In the genomic region with DNA sequence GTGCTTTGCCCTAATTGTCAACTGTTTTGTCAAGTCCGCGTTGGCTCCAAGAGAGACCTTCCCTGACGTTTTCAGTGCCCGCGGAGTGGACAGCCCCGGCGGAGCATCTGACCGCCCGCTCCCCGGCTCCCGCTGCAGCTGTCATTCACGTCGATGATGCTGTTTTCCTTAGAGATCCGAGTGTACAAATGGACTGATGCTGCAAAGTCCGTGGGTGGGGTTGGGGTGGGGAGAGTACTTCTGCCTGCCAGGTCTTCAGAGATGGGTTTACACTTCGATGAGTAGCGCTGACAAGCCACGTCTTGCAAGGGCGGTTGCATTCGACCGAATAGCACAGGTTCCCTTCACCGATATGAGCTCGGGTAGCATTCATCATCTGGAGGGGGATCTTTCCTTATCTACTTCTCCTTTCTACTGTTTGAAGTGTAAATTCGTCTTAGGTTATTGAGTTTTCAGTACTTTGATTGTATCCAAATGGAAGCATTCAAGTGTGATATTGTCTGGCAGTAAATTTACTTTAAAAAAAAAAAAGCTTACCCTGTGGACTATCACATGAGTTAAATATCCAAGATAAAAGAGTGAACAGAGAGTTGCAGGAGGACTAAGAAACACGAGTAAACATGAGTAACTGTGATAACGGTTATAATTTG, we compare ENCODE assay signal across 8 mouse cellular contexts. TPM values are rescaled to one million over a fixed set of nuclear protein-coding genes. Genes with fewer than 3 reads are reported as not detected.
DNase-seq lines count a peak whose midpoint lies in the region; ATAC-seq and TF ChIP-seq lines count a peak whose summit lies in the region.

No protein-coding gene starts in this region.

- no peak for TF ChIP-seq CTCF in heart, adult 2 months (IDR thresholded peaks at IDR 0.05)

- no peak; the same call in 1 of the 2 replicates for ATAC-seq in forebrain, embryonic 15.5 days (replicated peaks)
- ATAC-seq in liver, embryonic 16.5 days (ENCODE audit: low read depth) = peak; percentile 32

- H3K36me3 ChIP-seq in heart, adult 2 months (ENCODE audit: control insufficient read depth, insufficient read depth, low read length) = 0 out of 2 replicates have a peak, but pooled peaks cover 2% of the 10 kb centered on the region
- no peaks in the 10 kb centered on the region for H3K36me3 ChIP-seq in forebrain, embryonic 15.5 days
- no peaks in the 10 kb centered on the region for H3K36me3 ChIP-seq in liver, embryonic 16.5 days (ENCODE audit: control insufficient read depth, insufficient read depth)

- peak overlapping the region; percentile 100 for H3K27ac ChIP-seq in heart, adult 2 months
- H3K27ac ChIP-seq in forebrain, embryonic 15.5 days (replicated peaks) = peak overlapping the region; percentile 95
- peak overlapping the region; percentile 85 for H3K27ac ChIP-seq in liver, embryonic 16.5 days (ENCODE audit: low read length)

- H3K9me3 ChIP-seq in forebrain, embryonic 15.5 days = no peaks in the 10 kb centered on the region
- H3K9me3 ChIP-seq in liver, embryonic 16.5 days (replicated peaks; ENCODE audit: control insufficient read depth, low read length) = no peaks in the 10 kb centered on the region

- intact Hi-C loops in heart, adult 2 months (cut with DNase I) = loop anchor here (1.0 to 2.0 kb wide), 2 partner anchors 21 to 35 kb away; partner anchors contain the start of gene Zbtb14

- peak overlapping the region; percentile 69 for H3K4me2 ChIP-seq in forebrain, embryonic 15.5 days (replicated peaks)
- peak overlapping the region; percentile 81 for H3K4me2 ChIP-seq in liver, embryonic 16.5 days (ENCODE audit: low read depth, low read length)

- no peak for TF ChIP-seq POLR2A in heart, adult 2 months (IDR thresholded peaks at IDR 0.05; ENCODE audit: insufficient read depth, low read depth, low read length)

- WGBS in heart, adult 2 months = 3% methylated on average over 26 of the region's 26 CpGs
- WGBS in forebrain, embryonic 15.5 days = 4% methylated on average over 26 of the region's 26 CpGs
- WGBS in liver, embryonic 16.5 days (ENCODE audit: insufficient replicate concordance) = 2% methylated on average over 26 of the region's 26 CpGs

- DNase-seq in heart, adult 2 months = no peak
- DNase-seq in heart, adult 18-20 months = no peak
- DNase-seq in ES-CJ7 (ENCODE audit: low read depth, low spot score) = peak; percentile 14
- DNase-seq in adrenal gland, postnatal 14 days = no peak
- DNase-seq in cerebellum, adult 9-11 months = no peak
- DNase-seq in thymus, postnatal 4 days = no peak

- H3K27me3 ChIP-seq in heart, adult 2 months (ENCODE audit: control insufficient read depth, insufficient read depth, low read length) = no peaks in the 10 kb centered on the region
- no peaks in the 10 kb centered on the region for H3K27me3 ChIP-seq in forebrain, embryonic 15.5 days
- H3K27me3 ChIP-seq in liver, embryonic 16.5 days (ENCODE audit: control insufficient read depth, insufficient read depth, low read depth, low read length) = no peaks in the 10 kb centered on the region

- TF ChIP-seq EP300 in heart, adult 2 months (IDR thresholded peaks at IDR 0.05; ENCODE audit: insufficient read depth, low read depth, low read length) = 0 out of 2 replicates have a peak, but pooled peaks have one; percentile 12

- H3K4me3 ChIP-seq in heart, adult 2 months = peak overlapping the region; percentile 90
- peak overlapping the region; percentile 98 for H3K4me3 ChIP-seq in forebrain, embryonic 15.5 days
- peak overlapping the region; percentile 97 for H3K4me3 ChIP-seq in liver, embryonic 16.5 days (ENCODE audit: low read depth, low read length)

- H3K79me2 ChIP-seq in heart, adult 2 months (replicated peaks; ENCODE audit: control insufficient read depth, insufficient read depth, low read length) = no peaks in the 10 kb centered on the region

- H3K9ac ChIP-seq in heart, adult 2 months (ENCODE audit: low read depth, low read length) = peak overlapping the region; percentile 89
- H3K9ac ChIP-seq in forebrain, embryonic 15.5 days (replicated peaks) = peak overlapping the region; percentile 92
- H3K9ac ChIP-seq in liver, embryonic 16.5 days (ENCODE audit: low read depth, low read length) = peak overlapping the region; percentile 79

- H3K4me1 ChIP-seq in heart, adult 2 months (ENCODE audit: control insufficient read depth, insufficient read depth, low read length) = 0 out of 2 replicates have a peak, but pooled peaks cover 2% of the 10 kb centered on the region
- peaks cover 23% of the 10 kb centered on the region for H3K4me1 ChIP-seq in forebrain, embryonic 15.5 days
- peaks cover 2% of the 10 kb centered on the region for H3K4me1 ChIP-seq in liver, embryonic 16.5 days (ENCODE audit: control insufficient read depth, low read depth, low read length)

RNA-seq across cellular contexts. Expression of gene Akain1, which starts 21.3 kb away (rescaled TPM):
- total RNA-seq in heart, adult 2 months (2021) = not detected
- 0.12 and 0.18 TPM in 2 replicates for polyA plus RNA-seq in heart, adult 2 months (2012; rRNA removed)
- under 1 TPM in 1 of 2 experiments, not detected in 1; 0.13 TPM for total RNA-seq in heart, adult 18-20 months (2021)
- 0.13 and 0.36 TPM in 2 replicates for polyA plus RNA-seq in forebrain, embryonic 15.5 days (2015; fragmentation: Nextera tagmentation; extraction: Ambion mirVana)
- polyA plus RNA-seq in liver, embryonic 16.5 days (2015; fragmentation: Nextera tagmentation; extraction: Ambion mirVana) = not detected in 2 replicates
- not detected in 2 replicates for total RNA-seq in adrenal gland, postnatal 14 days (2021)

RNA-seq across cellular contexts. Expression of gene Zbtb14, which starts 35.0 kb away (rescaled TPM):
- total RNA-seq in heart, adult 2 months (2021) = 10 to 100 TPM in 1 of 2 experiments, 1 to 10 TPM in 1; 8.5 to 10.6 TPM
- 3.9 and 6.9 TPM in 2 replicates for polyA plus RNA-seq in heart, adult 2 months (2012; rRNA removed)
- 1 to 10 TPM; 8.2 to 8.6 TPM for total RNA-seq in heart, adult 18-20 months (2021)
- 36.3 and 38.2 TPM in 2 replicates for polyA plus RNA-seq in forebrain, embryonic 15.5 days (2015; fragmentation: Nextera tagmentation; extraction: Ambion mirVana)
- polyA plus RNA-seq in liver, embryonic 16.5 days (2015; fragmentation: Nextera tagmentation; extraction: Ambion mirVana) = 7.0 and 7.5 TPM in 2 replicates
- 16.9 and 17.6 TPM in 2 replicates for total RNA-seq in adrenal gland, postnatal 14 days (2021)
